Mouse (Mus musculus) lung, postnatal 0 days (tissue): ENCODE results near the gene Clec12a. TPM values are rescaled to one million over a fixed set of nuclear protein-coding genes. Genes with fewer than 3 reads are reported as not detected.

ENCODE experiments used
- ATAC-seq: fragments of 200-750 bp; cut with Nextera tagmentation; 2 replicates; pipeline ENCODE4 v1.8.0; 2017; ENCODE audit warnings: moderate library complexity
- DNase-seq: peaks from one replicate; pipeline ENCODE4 v3.0.0-alpha.2; 2016; ENCODE audit warnings: low spot score
- H3K27ac ChIP-seq: fragments of 300-500 bp; sonication (generic); 2 replicates; pipeline ENCODE4 v1.5.1; 2014; ENCODE audit warnings: antibody characterized with exemption, mild to moderate bottlenecking, low read length, mixed read lengths
- H3K27me3 ChIP-seq: fragments of 300-500 bp; sonication (generic); replicated peaks from 2 replicates; pipeline ENCODE4 v1.6.1; 2014; ENCODE audit warnings: low read length, mixed read lengths; ENCODE audit not compliant: insufficient read depth
- H3K36me3 ChIP-seq: fragments of 300-500 bp; sonication (generic); 2 replicates; pipeline ENCODE4 v1.6.1; 2014; ENCODE audit warnings: low read length, mixed read lengths; ENCODE audit not compliant: insufficient read depth
- H3K4me1 ChIP-seq: fragments of 300-500 bp; sonication (generic); 2 replicates; pipeline ENCODE4 v1.6.1; 2014; ENCODE audit warnings: antibody characterized with exemption, low read depth, low read length, mixed read lengths; ENCODE audit not compliant: insufficient read depth
- H3K4me2 ChIP-seq: fragments of 300-500 bp; sonication (generic); replicated peaks from 2 replicates; pipeline ENCODE4 v1.6.1; 2014; ENCODE audit warnings: low read depth, mild to moderate bottlenecking, low read length, moderate library complexity, mixed read lengths
- H3K4me3 ChIP-seq: fragments of 300-500 bp; sonication (generic); 2 replicates; pipeline ENCODE4 v1.5.1; 2014; ENCODE audit warnings: low read depth, low read length
- H3K9ac ChIP-seq: fragments of 300-500 bp; sonication (generic); replicated peaks from 2 replicates; pipeline ENCODE4 v1.6.1; 2014; ENCODE audit warnings: low read depth, mild to moderate bottlenecking
- H3K9me3 ChIP-seq: fragments of 300-500 bp; sonication (generic); 2 replicates; pipeline ENCODE4 v1.6.1; 2016; ENCODE audit warnings: low read length, mixed read lengths
- CTCF ChIP-seq: IDR thresholded peaks from 2 replicates; pipeline ENCODE4 v1.5.1; 2016; ENCODE audit warnings: antibody characterized with exemption, mild to moderate bottlenecking
- EP300 ChIP-seq: IDR thresholded peaks from 2 replicates; pipeline ENCODE4 v1.6.1; 2016; ENCODE audit warnings: antibody characterized with exemption, mild to moderate bottlenecking, control low read depth
- WGBS: fragments of 180-500 bp; shearing (Covaris S2); extraction: QIAGEN DNeasy Blood & Tissue Kit; methylation state at CpG from one replicate; pipeline ENCODE4 v1.1.7; 2014; 5-methylcytosine and 5-hydroxymethylcytosine counted together
- polyA plus RNA-seq: library from polyadenylated mRNA; unstranded; fragments of >200 nt; fragmentation: Nextera tagmentation; extraction: Ambion mirVana; gene quantifications from 2 replicates; pipeline ENCODE4 v1.2.1, GENCODE M21; 2015

Clec12a gene
- polyA plus RNA-seq, 1 experiment from 2014 or later, result 4.3 TPM

DNA sequence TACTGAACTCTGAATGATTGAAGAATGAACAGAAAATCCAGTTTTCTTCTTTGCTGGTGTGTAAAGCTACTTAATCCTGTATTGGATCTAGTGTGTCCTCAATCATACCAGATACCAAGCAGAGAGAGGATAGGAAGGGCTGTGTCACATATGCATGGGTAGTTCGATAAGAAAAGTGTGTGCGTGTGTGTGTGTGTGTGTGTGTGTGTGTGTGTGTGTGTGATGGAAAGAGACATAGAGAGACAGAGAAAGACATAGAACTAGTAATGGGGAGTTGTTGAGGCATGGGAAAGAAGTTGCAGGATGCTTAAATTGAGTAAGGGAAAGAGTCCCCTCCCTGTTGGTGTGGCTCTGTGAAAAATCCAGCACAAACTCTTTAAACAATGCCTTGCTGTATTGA is 43.3 kb downstream of the Clec12a start, which contains the start of gene Clec12b:
TSS of gene Clec12b (minus strand) at position 101 of the 400 bp plus-strand sequence.
- no peak for ATAC-seq
- H3K27ac ChIP-seq, result no peak within 1 kb of the TSS

DNA sequence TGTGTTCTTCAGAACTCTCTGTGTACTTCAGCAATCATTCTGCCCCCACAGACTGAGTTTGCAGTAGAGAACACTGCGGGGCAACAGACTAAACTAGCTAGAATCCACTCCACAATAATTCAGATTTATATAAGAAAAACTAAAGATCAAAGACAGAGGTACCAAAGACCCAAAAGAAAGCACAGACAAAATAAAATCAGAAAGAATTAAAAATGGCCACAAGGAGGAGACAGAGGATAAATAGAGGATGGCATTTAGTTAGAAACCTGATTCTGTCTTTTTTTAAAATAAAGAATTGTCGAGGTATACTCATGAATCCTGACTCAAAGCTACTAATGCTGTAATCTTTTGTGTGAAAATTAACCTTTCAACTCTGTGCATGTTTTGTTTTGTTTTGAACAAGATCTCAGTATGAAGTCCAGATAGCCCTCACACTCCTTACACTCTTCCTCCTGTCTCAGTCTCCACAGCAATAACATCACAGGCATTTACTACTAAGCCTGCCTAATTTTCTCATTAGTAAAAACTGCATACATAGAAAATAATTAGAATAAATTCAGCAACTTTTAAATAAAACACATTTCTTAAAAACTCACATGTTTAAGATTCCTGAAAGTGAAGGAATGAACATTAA is 50.7 kb downstream of the Clec12a start:
- H3K9ac ChIP-seq, result no peak overlapping the region
- no peaks in the 10 kb centered on the region for H3K4me1 ChIP-seq
- no peak overlapping the region for H3K27ac ChIP-seq
- H3K27me3 ChIP-seq, result no peaks in the 10 kb centered on the region
- H3K36me3 ChIP-seq, result no peaks in the 10 kb centered on the region
- ATAC-seq (no peak), DNase-seq (peak; percentile 28)
- WGBS, result 19% methylated on average over 2 of the region's 2 CpGs
- TF ChIP-seq CTCF, result peak; percentile 68
- no peak for TF ChIP-seq EP300
- no peaks in the 10 kb centered on the region for H3K9me3 ChIP-seq
- no peak overlapping the region for H3K4me2 ChIP-seq
- H3K4me3 ChIP-seq, result no peak overlapping the region

More for the DNA sequence above, 43.3 kb downstream of the Clec12a start, which contains the start of gene Clec12b:
- Histone ChIP-seq H3K27me3 (no peaks in the 10 kb centered on the region), H3K9me3 (no peaks in the 10 kb centered on the region), H3K4me3 (no peak within 1 kb of the TSS), H3K4me2 (no peak within 1 kb of the TSS), H3K9ac (no peak within 1 kb of the TSS), H3K4me1 (no peaks in the 10 kb centered on the region), H3K36me3 (no peaks in the 10 kb centered on the region)
- no peak for TF ChIP-seq EP300
- no peak for TF ChIP-seq CTCF
- 86% methylated on average over 2 of the region's 2 CpGs for WGBS
- DNase-seq, result no peak

DNA sequence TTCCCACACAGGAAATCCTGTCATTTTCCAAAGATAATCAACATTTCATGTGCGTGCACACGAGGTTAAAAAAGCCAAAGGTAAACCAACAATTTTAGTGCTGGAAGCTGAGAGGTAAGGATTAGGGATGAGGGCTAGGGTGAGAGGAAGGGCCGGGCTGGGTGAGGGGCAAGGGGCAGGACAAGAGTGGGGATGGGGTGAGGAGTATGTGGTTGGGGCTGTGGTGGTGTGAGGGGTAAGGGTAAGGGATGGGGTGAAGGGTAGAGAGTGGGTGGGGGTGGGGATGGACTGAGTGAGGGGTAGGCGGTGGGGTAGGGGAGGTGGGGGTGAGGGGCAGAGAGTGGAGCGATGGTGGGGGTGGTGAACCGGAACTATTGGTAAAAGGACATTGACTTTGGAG is 51.2 kb downstream of the Clec12a start:
- Histone ChIP-seq H3K36me3 (no peaks in the 10 kb centered on the region), H3K27me3 (no peaks in the 10 kb centered on the region), H3K4me3 (no peak overlapping the region), H3K4me1 (no peaks in the 10 kb centered on the region), H3K9ac (no peak overlapping the region), H3K4me2 (no peak overlapping the region), H3K9me3 (no peaks in the 10 kb centered on the region), H3K27ac (no peak overlapping the region)
- WGBS, result 59% methylated on average over 6 of the region's 6 CpGs
- DNase-seq (no peak), ATAC-seq (no peak)
- TF ChIP-seq CTCF, result no peak
- TF ChIP-seq EP300, result no peak

DNA sequence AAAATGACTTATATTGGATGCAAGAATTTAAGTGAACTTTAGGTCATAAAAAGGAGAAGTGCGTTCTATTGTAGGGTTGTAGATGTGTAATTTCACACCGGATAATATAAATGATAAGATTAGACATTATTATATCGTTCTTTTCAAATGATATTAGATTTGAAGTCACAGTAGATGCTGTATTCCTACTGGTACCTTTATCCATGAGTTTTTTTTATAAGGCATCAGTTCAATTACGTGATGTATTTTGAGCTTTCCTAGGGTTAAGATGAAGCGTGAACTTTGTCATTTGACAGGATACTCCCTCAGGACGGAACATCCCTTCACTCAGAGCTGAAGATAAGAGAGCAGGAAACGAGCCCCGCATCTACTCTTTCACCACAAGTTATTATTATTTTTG is 54.5 kb downstream of the Clec12a start, which contains the start of gene Clec1b:
TSS of gene Clec1b (plus strand) at position 301 of the 400 bp plus-strand sequence.
- H3K4me3 ChIP-seq, result no peak within 1 kb of the TSS
- TF ChIP-seq EP300, result no peak
- H3K36me3 ChIP-seq, result no peaks in the 10 kb centered on the region
- no peak within 1 kb of the TSS for H3K4me2 ChIP-seq
- DNase-seq, result no peak
- no peak within 1 kb of the TSS for H3K9ac ChIP-seq
- no peaks in the 10 kb centered on the region for H3K27me3 ChIP-seq
- WGBS, result 69% methylated on average over 8 of the region's 8 CpGs
- H3K27ac ChIP-seq, result no peak within 1 kb of the TSS
- ATAC-seq, result no peak
- H3K4me1 ChIP-seq, result no peaks in the 10 kb centered on the region
- no peaks in the 10 kb centered on the region for H3K9me3 ChIP-seq

DNA sequence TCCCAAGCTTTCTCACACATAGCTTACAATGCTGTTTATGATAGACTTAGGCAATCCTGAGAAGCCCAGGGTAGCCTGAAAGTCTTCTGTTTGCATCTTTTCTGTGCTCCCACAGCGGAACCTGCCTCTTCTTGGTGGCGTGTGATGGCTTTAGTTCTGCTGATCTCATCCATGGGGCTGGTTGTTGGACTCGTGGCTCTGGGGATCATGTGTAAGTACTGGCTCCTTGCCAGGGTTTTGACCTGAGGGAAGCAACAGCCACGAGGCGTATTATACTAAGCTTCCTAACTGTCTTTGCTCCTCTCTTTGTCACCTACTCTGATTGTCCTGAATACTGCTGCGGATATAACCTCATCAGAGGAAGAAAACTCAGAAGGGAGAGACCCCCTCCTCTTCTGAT is 57.5 kb downstream of the Clec12a start:
- no peak overlapping the region for H3K4me3 ChIP-seq
- no peak overlapping the region for H3K9ac ChIP-seq
- TF ChIP-seq CTCF (no peak), EP300 (no peak)
- DNase-seq, result peak; percentile 47
- H3K4me1 ChIP-seq, result no peaks in the 10 kb centered on the region
- no peaks in the 10 kb centered on the region for H3K9me3 ChIP-seq
- H3K4me2 ChIP-seq, result no peak overlapping the region
- WGBS, result 32% methylated on average over 6 of the region's 6 CpGs
- H3K36me3 ChIP-seq, result no peaks in the 10 kb centered on the region
- no peak overlapping the region for H3K27ac ChIP-seq
- peak; percentile 33 for ATAC-seq
- H3K27me3 ChIP-seq, result no peaks in the 10 kb centered on the region

DNA sequence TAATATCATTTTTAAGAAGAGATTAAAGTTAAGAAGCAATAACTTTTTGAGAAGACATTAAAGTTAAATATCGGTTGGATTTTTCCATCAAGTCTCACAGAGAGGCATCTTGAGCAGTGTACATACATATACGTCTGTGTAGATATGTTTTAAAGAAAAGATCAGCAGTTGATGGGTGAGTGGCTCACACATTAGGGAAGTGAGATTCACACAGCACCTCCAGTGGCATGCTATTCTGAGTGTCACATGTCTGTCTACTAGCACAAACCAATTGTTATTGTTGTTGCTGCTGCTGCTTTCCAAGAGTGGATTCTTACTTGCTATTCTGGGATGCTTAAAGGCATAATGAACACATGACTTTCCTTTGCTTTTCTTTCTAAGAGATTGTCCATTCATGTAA is 59.9 kb downstream of the Clec12a start:
- Histone ChIP-seq H3K27me3 (no peaks in the 10 kb centered on the region), H3K36me3 (no peaks in the 10 kb centered on the region), H3K4me2 (no peak overlapping the region), H3K4me3 (no peak overlapping the region), H3K4me1 (peaks cover 4% of the 10 kb centered on the region; the same call in 1 of the 2 replicates), H3K9ac (no peak overlapping the region), H3K9me3 (no peaks in the 10 kb centered on the region), H3K27ac (no peak overlapping the region)
- no peak for ATAC-seq
- TF ChIP-seq CTCF (no peak), EP300 (no peak)
- 87% methylated on average over 2 of the region's 2 CpGs for WGBS
- DNase-seq, result no peak
